Mouse (Mus musculus) CH12.LX (cell line): Measurements from ENCODE around the gene Smtn.

Source experiments
- BHLHE40 ChIP-seq: IDR thresholded peaks from 2 replicates; pipeline ENCODE4 v1.6.1; 2011; ENCODE audit warnings: mild to moderate bottlenecking, low read depth, low read length, improper control_type of control experiment
- CTCF ChIP-seq, 2 experiments: IDR thresholded peaks in 1 of 2; conservative IDR thresholded peaks in 1 of 2; 2 replicates each; pipeline ENCODE4 v1.5.1; 2011 to 2012; ENCODE audit warnings: low read depth in 2 of 2, low read length in 2 of 2, improper control_type of control experiment in 1 of 2, inconsistent platforms in 1 of 2, mild to moderate bottlenecking in 1 of 2, moderate library complexity in 1 of 2
- POLR2A ChIP-seq: IDR thresholded peaks from 2 replicates; pipeline ENCODE4 v1.6.1; 2011; ENCODE audit warnings: low read depth, mild to moderate bottlenecking, improper control_type of control experiment, low read length
- SIN3A ChIP-seq: IDR thresholded peaks from 2 replicates; pipeline ENCODE4 v1.6.1; 2012; ENCODE audit warnings: low read length, improper control_type of control experiment, inconsistent platforms
- TBP ChIP-seq: conservative IDR thresholded peaks from 2 replicates; pipeline ENCODE4 v1.6.1; 2011; ENCODE audit warnings: low read depth, low read length, improper control_type of control experiment
- USF1 ChIP-seq: IDR thresholded peaks from 2 replicates; pipeline ENCODE4 v1.6.1; 2014; ENCODE audit warnings: low read depth, mild to moderate bottlenecking, inconsistent platforms, low read length, improper control_type of control experiment

- TF ChIP-seq TBP = no peak
- TF ChIP-seq CTCF (conservative IDR thresholded peaks at IDR 0.05 in 1 of 2, IDR thresholded peaks at IDR 0.05 in 1 of 2; ENCODE audit: low read depth in 2 of 2, low read length in 2 of 2) = no peak
- TF ChIP-seq SIN3A = no peak
- TF ChIP-seq USF1 = no peak
- no peak for TF ChIP-seq BHLHE40
- TF ChIP-seq POLR2A = no peak
Measured at GRCm38 (mm10) chr11:3526207-3526606, 14.2 kb downstream of the Smtn start.
